Mouse (Mus musculus) left cerebral cortex, postnatal 36 days (tissue): ENCODE measurements around the gene Rufy4. TPM values are rescaled to one million over a fixed set of nuclear protein-coding genes. Genes with fewer than 3 reads are reported as not detected.
A peak's percentile ranks its signal among the peaks of the same experiment; 100 is the strongest.

Experiments
- DNase-seq, 2 experiments: peaks; one replicate each; pipeline ENCODE4 v3.0.0; 2021 to 2022; ENCODE audit warnings: low spot score in 2 of 2, mixed read lengths in 1 of 2
- intact Hi-C: fragments of 180-260 bp; cut with DNase I; formaldehyde crosslinking; loops from one replicate; pipeline ENCODE4 v1.15.1; 2025
- total RNA-seq, 2 experiments: library from RNA; stranded (reverse); gene quantifications; 2 replicates each; pipeline ENCODE4 v1.2.3; 2021

Gene Rufy4
- total RNA-seq, 2 experiments from 2014 or later = not detected

GRCm38 (mm10) chr1:74099001-74099435, 26.3 kb upstream of the Rufy4 start:
- DNase-seq = no peak

DNA sequence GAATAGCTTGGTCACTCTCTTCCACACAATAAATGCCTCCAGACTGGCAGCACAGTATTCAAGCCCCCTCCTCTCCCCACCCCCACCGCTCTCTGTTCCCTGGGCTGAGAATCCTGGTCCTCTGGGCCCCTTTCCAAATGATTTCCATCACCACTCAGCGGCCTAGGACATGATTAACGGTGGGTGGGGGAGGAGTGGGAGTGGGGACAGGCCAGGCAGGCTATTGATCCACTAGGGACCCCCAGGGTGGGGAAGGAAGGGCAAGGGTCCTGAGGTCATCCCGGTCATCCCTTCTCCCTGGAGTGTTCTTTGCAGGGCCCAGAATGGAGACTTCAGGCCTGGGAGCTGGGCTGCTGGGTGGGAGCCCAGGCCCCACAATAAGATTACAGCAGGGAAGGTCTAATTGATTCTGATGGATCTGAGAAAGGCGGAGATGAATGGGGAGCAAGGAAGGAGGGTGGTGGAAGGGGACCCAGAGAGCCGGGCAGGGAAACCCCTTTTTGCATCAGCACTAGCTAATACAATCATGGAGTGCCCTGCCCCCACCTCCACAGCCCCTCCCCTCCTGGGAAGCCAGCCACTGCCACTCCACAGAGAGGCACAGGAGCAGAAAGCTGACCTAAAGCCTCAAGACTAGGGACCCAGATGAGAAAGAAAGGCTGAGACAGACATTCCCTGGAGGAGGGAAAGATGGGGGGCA, 21.5 kb upstream of the Rufy4 start:
- intact Hi-C loops = no loop called here
- DNase-seq = no peak

More at GRCm38 (mm10) chr1:74099001-74099435, 26.3 kb upstream of the Rufy4 start:
- intact Hi-C loops = no loop called here

DNA sequence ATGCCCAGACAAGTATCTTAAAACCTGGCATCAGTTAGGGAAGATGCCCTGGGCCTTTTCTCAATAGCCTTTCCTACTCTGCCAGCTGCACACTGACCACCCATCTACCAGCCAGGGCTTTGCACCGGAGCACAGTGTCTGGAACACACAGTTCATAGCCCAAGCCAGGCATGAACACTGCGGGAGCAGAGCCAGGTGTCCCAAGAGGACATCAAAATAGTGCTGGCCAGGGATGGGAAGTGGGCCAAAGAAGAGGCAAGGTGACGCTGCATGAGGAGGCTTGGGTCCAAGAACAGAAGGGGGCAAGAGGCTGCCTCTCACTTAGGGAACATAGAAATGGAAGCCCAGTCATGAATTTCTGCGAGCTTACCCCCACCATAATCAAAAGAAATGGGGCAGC, 19.7 kb upstream of the Rufy4 start:
- DNase-seq = no peak
- intact Hi-C loops = no loop called here

- intact Hi-C loops = no loop called here
- DNase-seq = no peak
Observed at GRCm38 (mm10) chr1:74106214-74106613, 19.1 kb upstream of the Rufy4 start.

DNA sequence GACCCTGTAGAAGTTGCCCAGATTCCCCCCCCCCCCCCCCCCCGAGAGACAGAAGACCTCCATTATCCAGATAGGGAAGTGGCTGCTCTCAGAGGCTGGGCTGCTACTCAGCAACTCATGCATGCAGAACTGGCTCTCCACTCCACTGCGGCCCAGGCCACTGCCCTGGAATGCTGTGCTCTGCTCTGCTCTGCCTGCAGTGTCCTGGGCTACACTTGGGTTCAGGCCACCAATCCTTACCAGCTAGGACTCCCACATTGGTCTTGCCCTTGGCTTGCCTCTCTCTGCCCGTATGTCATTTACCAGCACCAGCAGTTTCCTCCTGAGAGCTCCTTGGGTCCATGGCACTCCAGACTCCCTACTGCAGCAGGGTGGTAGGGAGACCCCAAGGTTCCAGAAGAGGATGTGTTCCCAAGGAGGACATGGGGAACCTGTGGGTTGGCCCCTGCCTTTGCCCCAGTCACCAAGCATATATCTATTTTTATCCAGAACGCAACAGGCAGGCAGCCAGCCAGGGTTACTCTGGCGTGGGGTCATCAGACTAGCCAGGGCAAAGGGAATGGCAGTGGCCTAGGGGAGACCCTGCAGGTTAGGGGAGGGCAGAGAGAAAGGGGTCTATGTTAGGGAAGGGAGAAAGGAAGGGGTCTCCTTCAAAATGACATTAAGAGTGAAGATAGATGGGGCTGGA, 17.3 kb upstream of the Rufy4 start:
- no peak for DNase-seq

DNA sequence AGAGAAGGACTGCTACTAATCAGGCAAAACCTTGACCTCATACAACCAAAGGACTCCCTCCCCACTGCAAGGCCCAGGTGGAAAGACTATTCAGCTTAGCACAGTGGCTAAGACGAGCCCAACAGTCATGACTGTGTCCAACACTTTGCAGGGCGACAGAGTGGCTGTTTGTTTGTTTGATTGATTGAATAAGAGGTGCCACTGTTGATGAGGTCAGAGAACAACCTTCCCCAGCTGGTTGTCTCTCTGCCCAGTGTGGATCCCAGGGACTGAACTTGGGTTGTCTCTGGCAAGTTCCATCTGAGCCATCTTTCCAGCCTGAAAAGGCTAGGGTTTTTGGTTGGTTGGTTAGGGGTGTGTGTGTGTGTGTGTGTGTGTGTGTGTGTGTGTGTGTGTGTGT, 15.7 kb upstream of the Rufy4 start:
- no peak for DNase-seq
- intact Hi-C loops = no loop called here

More for the DNA sequence above, 17.3 kb upstream of the Rufy4 start:
- intact Hi-C loops = no loop called here

DNA sequence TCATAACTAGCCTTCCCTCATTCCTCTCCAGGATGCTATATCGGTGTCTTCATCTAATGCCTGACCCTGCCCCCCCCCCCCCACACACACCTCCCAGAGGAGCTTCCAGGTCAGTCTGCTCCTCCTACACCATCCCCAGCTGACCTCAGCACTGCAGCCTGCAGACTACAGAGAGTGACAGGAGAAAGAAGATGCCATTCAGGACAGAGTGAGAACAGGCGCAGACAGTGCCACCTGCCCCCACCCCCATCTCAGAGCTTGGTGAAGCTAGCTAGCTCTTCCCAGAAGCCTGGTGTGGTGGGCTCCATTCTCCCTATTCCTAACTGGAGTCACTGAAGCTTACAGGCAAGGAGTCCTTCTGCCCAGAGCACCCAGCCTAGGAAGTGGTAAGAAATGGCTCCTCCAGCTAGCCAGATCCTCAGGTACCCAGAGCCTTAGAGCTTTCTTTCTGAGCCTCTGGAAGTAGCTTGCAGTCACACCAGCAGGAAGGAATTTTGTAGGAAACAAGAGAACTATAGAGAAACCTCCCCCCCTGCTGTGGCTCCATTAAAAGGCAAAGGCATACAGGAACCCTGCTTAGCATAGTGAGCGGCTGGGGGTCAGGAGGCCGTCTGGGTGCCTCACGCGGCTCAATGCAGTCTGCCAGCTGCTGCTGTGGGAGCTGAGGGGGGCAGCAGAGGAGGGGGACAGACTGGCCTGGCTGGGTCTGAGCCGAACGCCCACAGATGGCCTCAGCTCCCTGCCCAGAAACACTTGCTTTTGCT, 14.2 kb upstream of the Rufy4 start:
- intact Hi-C loops = no loop called here

GRCm38 (mm10) chr1:74111696-74112030, 13.7 kb upstream of the Rufy4 start:
- intact Hi-C loops = no loop called here
- DNase-seq = no peak

More for the DNA sequence above, 14.2 kb upstream of the Rufy4 start:
- DNase-seq = no peak

DNA sequence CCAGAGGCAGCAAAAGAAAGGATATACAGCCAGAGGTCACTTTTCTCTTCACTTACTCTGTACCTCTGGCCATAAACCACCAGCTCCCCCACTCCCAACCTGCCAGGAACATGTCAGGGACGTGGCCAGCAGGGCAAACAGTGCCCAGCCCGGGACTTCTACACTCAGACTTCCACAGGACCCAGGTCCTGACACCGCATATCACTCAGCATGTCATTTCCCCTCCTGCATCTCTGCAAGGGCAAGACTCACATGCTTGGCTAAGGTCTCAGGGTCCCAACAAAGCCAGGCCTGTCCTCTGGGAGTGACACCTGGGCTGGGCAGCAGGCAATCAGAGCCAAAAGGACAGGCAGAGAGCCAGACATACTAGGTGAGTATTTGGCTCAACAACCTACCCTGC, 12.3 kb upstream of the Rufy4 start:
- intact Hi-C loops = no loop called here
- no peak for DNase-seq

- DNase-seq = no peak
- intact Hi-C loops = no loop called here
Observed at GRCm38 (mm10) chr1:74117876-74118275, 7.5 kb upstream of the Rufy4 start.

GRCm38 (mm10) chr1:74119115-74119514, 6.2 kb upstream of the Rufy4 start:
- intact Hi-C loops = no loop called here
- no peak for DNase-seq

GRCm38 (mm10) chr1:74121138-74121537, 4.2 kb upstream of the Rufy4 start:
- intact Hi-C loops = loop anchor here (5.0 kb wide), 1 partner anchor 39 kb away; no protein-coding TSS in a partner anchor

GRCm38 (mm10) chr1:74121821-74122576, 3.3 kb upstream of the Rufy4 start:
- peak; percentile 56 to 69 for DNase-seq
- intact Hi-C loops = loop anchor here (5.0 kb wide), 1 partner anchor 40 kb away; no protein-coding TSS in a partner anchor

More at GRCm38 (mm10) chr1:74121138-74121537, 4.2 kb upstream of the Rufy4 start:
- DNase-seq = no peak

GRCm38 (mm10) chr1:74123215-74123614, 2.1 kb upstream of the Rufy4 start:
- intact Hi-C loops = loop anchor here (5.0 kb wide), 1 partner anchor 41 kb away; no protein-coding TSS in a partner anchor
- no peak for DNase-seq

- no peak for DNase-seq
- intact Hi-C loops = loop anchor here (5.0 kb wide), 1 partner anchor 42 kb away; no protein-coding TSS in a partner anchor
Observed at GRCm38 (mm10) chr1:74124021-74124981, 1.0 kb upstream of the Rufy4 start, which contains the start of gene Tns1. Tns1 (minus strand) TSS chr1:74124449.

DNA sequence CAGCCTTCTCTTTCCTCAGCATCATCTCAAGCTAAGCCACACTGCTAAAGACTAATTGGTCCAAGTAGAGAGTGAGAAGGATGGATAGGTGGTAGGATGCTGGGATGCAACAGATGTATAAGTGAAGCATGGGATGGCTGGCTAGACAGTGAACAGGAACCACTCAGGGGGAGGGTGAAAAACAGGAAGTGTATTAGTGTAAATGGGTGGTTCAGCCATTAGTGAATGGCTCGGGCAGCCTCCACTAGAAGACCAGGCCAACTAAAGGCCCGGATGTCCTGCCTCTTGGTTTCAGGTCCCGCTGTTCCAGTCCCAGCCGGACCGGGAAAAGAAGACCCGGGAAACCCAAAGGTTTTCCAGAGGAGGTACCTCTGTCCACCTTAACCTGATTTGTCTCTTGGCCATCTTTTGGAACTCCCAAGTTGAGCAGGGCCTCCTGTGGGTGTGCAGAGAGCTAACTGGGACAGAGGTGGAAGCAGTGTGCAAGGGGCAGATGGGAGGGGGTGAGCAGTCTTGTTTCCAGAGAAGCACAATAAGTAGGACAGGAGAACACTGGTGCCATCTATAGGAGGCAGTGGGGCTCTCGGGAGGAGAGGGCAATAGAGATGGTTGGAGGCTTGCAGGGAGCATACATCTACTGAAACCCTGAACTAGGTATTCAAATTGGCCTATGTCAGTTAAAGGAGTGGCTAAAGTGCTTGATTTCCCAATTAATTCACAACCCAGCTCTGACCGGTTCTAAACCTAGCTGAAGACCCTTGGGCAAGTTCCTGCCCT, 5.7 kb downstream of the Rufy4 start:
- no peak for DNase-seq
- intact Hi-C loops = no loop called here

- intact Hi-C loops = no loop called here
- DNase-seq = no peak
Observed at GRCm38 (mm10) chr1:74132011-74132410, 6.7 kb downstream of the Rufy4 start.

- no peak for DNase-seq
- intact Hi-C loops = no loop called here
Observed at GRCm38 (mm10) chr1:74133954-74134353, 8.6 kb downstream of the Rufy4 start.
